Mouse (Mus musculus) cerebellum, adult 2 months (tissue): ENCODE measurements at regions not wholly inside any gene's neighbourhood (a gene's known extent, or its start where the extent isn't known, plus 50 kb on each side); places are given as distances from the start of the nearest gene placed in this dataset.

Experiments
- DNase-seq, 2 experiments: peaks; one replicate each; pipeline ENCODE4 v3.0.0; 2021
- H3K27ac ChIP-seq: fragments of 200-500 bp; 2 replicates; pipeline ENCODE4 v1.5.1; 2012; ENCODE audit warnings: low read length, control low read depth, inconsistent platforms; ENCODE audit not compliant: insufficient read depth
- H3K27me3 ChIP-seq: fragments of 200-500 bp; 2 replicates; pipeline ENCODE4 v1.6.1; 2012; ENCODE audit warnings: inconsistent platforms, mild to moderate bottlenecking, low read length, moderate library complexity; ENCODE audit not compliant: control insufficient read depth, insufficient read depth
- H3K4me1 ChIP-seq: fragments of 200-500 bp; 2 replicates; pipeline ENCODE4 v1.6.1; 2011; ENCODE audit warnings: low read length; ENCODE audit not compliant: control insufficient read depth, insufficient read depth
- H3K4me3 ChIP-seq: fragments of 200-500 bp; replicated peaks from 2 replicates; pipeline ENCODE3; 2011; ENCODE audit warnings: mild to moderate bottlenecking, low read depth, low read length, control low read depth; ENCODE audit not compliant: insufficient read depth
- CTCF ChIP-seq: fragments of 200-500 bp; IDR thresholded peaks from 2 replicates; pipeline ENCODE4 v1.5.1; 2011; ENCODE audit warnings: low read depth, mild to moderate bottlenecking, control low read depth, low read length, moderate library complexity, borderline replicate concordance; ENCODE audit not compliant: insufficient read depth
- POLR2A ChIP-seq: fragments of 200-500 bp; IDR thresholded peaks from 2 replicates; pipeline ENCODE4 v1.6.1; 2011; ENCODE audit warnings: low read length, control low read depth, borderline replicate concordance; ENCODE audit not compliant: insufficient read depth
- WGBS: fragments of 180-500 bp; shearing (Covaris S2); methylation state at CpG from one replicate; pipeline ENCODE4 v1.1.7; 2018; 5-methylcytosine and 5-hydroxymethylcytosine counted together

DNA sequence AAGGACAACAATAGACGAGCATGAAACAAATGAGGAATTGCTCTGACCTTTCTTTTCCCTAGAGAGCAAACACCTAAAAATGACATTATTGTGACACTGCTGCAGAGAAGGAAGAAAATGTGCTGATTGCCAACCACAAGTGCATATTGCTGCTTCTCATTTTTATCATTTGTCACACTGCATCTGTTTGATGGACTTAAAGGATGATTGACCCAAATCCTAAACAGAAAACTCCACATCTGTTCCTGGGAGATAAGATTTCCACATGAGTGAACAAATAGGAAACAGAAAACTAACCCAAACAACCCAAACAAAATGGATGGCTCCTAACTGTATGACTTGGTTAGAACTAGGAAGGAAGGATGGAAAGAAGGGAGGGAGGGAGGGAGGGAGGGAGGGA lies 118.5 kb downstream of the Ccdc50 start:
- WGBS: 55% methylated on average over 1 of the region's 1 CpGs
- DNase-seq: no peak
- no peak overlapping the region for H3K4me3 ChIP-seq
- H3K27me3 ChIP-seq: no peaks in the 10 kb centered on the region
- no peak for TF ChIP-seq CTCF
- TF ChIP-seq POLR2A: no peak
- no peaks in the 10 kb centered on the region for H3K4me1 ChIP-seq
- no peak overlapping the region for H3K27ac ChIP-seq

DNA sequence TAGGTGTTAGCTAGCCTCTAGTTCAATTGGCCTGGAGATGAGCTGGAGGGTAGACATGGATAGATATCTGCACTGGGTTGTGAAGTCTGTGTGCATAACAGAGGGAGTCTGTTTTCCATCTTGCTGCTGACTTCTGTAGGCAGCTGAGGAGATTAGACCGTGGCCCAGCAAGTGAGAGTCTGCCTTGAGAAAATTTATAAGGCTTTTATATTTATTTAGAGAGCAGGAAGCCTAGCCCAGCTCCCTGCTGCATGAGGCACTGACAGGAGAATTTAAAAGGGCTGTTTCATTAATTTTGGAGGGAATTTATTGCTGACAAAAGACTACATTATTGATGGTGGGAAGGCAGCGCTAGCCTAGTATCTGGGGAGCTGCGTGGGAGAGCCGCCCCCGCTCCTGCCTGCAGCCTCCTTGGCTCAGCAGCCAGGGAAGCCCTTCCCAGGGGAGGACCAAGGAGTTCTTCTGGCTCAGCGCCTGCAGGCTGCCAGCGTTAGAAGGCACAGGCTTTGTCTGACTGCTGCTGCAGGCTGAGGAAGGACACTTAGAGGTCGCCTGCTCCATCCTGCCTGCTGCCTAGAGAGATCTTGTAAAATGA lies 135.0 kb downstream of the Ccdc50 start:
- H3K4me3 ChIP-seq: no peak overlapping the region
- H3K27me3 ChIP-seq: no peaks in the 10 kb centered on the region
- no peak overlapping the region for H3K27ac ChIP-seq
- WGBS: 7% methylated on average over 8 of the region's 8 CpGs
- peak; percentile 47 to 53 for DNase-seq
- TF ChIP-seq POLR2A: no peak
- no peak for TF ChIP-seq CTCF
- H3K4me1 ChIP-seq: no peaks in the 10 kb centered on the region

GRCm38 (mm10) chr16:27526669-27527068 lies 138.0 kb downstream of the Ccdc50 start:
- no peak for TF ChIP-seq POLR2A
- TF ChIP-seq CTCF: no peak

DNA sequence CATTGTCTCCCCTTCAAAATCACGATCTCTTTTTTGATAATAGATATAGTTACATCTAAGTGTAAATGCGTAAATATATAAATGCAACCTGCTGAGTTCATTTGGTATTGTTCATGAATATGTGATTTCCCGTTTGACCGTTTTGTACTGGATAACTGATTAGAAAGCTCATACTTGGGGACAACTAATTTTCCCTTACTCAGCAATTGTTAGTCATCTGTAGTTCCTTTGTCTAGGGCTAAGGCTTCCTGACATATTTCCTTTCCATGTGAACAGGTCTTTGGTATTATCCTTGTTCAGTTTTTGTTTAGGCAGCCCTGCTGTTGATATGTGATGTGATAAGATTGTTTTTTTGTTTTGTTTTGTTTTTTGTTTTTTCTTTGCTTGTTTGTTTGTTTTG lies 142.0 kb downstream of the Ccdc50 start:
- WGBS: 93% methylated on average over 4 of the region's 4 CpGs
- Histone ChIP-seq H3K27ac (no peak overlapping the region), H3K4me1 (no peaks in the 10 kb centered on the region), H3K27me3 (no peaks in the 10 kb centered on the region), H3K4me3 (no peak overlapping the region)
- no peak for DNase-seq
- TF ChIP-seq CTCF (no peak), POLR2A (no peak)

More at GRCm38 (mm10) chr16:27526669-27527068, 138.0 kb downstream of the Ccdc50 start:
- Histone ChIP-seq H3K27ac (no peak overlapping the region), H3K4me3 (no peak overlapping the region), H3K4me1 (no peaks in the 10 kb centered on the region), H3K27me3 (no peaks in the 10 kb centered on the region)
- 48% methylated on average over 1 of the region's 1 CpGs for WGBS
- no peak for DNase-seq
